Mouse (Mus musculus): ENCODE results near the gene Ccdc78. TPM values are rescaled to one million over a fixed set of nuclear protein-coding genes. Genes with fewer than 3 reads are reported as not detected.

Ccdc78 gene
- polyA plus RNA-seq, 1 experiment from 2014 or later = 0.62 TPM

DNA sequence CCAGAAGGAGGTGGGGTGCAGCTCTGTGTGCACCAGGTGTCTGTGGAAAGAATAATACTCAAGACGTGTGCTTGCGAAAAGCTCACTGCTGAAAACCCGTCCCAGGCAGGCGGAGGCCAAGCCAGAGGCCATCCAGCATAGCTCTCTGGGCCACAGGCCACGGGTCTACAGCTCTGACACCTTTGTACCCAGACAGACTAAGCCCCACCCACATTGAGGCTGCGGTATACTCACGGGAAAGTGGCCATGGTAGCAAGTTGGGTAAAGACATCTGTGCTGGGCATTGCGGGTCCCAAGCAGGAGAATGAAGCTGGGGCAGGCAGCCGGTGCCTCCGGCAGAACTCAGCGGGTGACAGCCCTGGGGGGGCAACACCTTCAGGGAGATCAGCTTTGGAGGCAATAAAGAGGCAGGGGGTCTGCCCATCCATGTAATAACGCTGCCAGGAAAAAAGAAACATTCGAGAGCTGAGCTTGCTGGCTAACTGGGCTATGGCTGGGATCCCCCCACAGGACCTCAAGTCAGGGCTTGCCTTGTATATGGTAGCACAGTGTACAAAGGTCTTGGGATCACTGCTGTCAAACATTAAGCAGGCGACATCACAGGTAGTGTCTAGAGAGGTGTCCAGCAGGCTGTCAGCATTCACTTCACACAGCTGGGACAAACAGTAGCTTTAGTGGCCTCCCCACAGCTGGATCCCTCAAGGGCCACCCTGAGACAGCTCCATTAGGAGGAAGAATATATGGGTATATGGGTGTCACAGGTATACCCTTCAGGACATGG, 53.3 kb downstream of the Ccdc78 start:
- Histone ChIP-seq H3K4me3 (no peak overlapping the region; the same call in 1 of the 2 replicates), H3K27me3 (replicated peaks; ENCODE audit: low read depth, poor library complexity, severe bottlenecking) (no peaks in the 10 kb centered on the region), H3K4me1 (peaks cover 52% of the 10 kb centered on the region), H3K27ac (replicated peaks) (no peak overlapping the region), H3K9me3 (no peaks in the 10 kb centered on the region), H3K36me3 (replicated peaks) (peaks cover 81% of the 10 kb centered on the region)
- 86% methylated on average over 14 of the region's 14 CpGs for WGBS
- no peak for DNase-seq (ENCODE audit: low spot score)

Small RNA genes lying within 50 kb of the gene (microRNA-seq; reads per million reads assigned to microRNA genes)
- gene Gm25083 (not detected), gene Mir3082 (0.91 reads per million), gene Mir6966 (not detected)

Other genes with a start within 250 kb of the Ccdc78 start
- 12.5 and 13.1 TPM in 2 replicates for gene Sox8, start 215.9 kb upstream of the Ccdc78 start, polyA plus RNA-seq (2016; fragmentation: Nextera tagmentation; extraction: Ambion mirVana)
- gene Lmf1, start 207.5 kb upstream of the Ccdc78 start, polyA plus RNA-seq (2016; fragmentation: Nextera tagmentation; extraction: Ambion mirVana) = 26.3 and 26.6 TPM in 2 replicates
- gene Gng13, start 69.4 kb upstream of the Ccdc78 start, polyA plus RNA-seq (2016; fragmentation: Nextera tagmentation; extraction: Ambion mirVana) = 1.8 and 2.5 TPM in 2 replicates
- 60.7 and 66.2 TPM in 2 replicates for gene Chtf18, start 59.2 kb upstream of the Ccdc78 start, polyA plus RNA-seq (2016; fragmentation: Nextera tagmentation; extraction: Ambion mirVana)
- gene Rpusd1, start 58.9 kb upstream of the Ccdc78 start, polyA plus RNA-seq (2016; fragmentation: Nextera tagmentation; extraction: Ambion mirVana) = 23.7 and 25.5 TPM in 2 replicates
- gene Mslnl, start 50.5 kb upstream of the Ccdc78 start, polyA plus RNA-seq (2016; fragmentation: Nextera tagmentation; extraction: Ambion mirVana) = 0.11 TPM in 1 of 2 replicates, not detected in the other
- 0.55 and 0.65 TPM in 2 replicates for gene Msln, start 32.2 kb upstream of the Ccdc78 start, polyA plus RNA-seq (2016; fragmentation: Nextera tagmentation; extraction: Ambion mirVana)
- gene Narfl, start 12.8 kb upstream of the Ccdc78 start, polyA plus RNA-seq (2016; fragmentation: Nextera tagmentation; extraction: Ambion mirVana) = 23.9 and 25.9 TPM in 2 replicates
- gene Haghl, start 907 bp upstream of the Ccdc78 start, polyA plus RNA-seq (2016; fragmentation: Nextera tagmentation; extraction: Ambion mirVana) = 59.9 and 69.1 TPM in 2 replicates
- 62.3 and 67.8 TPM in 2 replicates for gene Fam173a, start 6.3 kb downstream of the Ccdc78 start, polyA plus RNA-seq (2016; fragmentation: Nextera tagmentation; extraction: Ambion mirVana)
- 0.95 and 1.0 TPM in 2 replicates for gene AC134908.4, start 9.1 kb downstream of the Ccdc78 start, polyA plus RNA-seq (2016; fragmentation: Nextera tagmentation; extraction: Ambion mirVana)
- 118 and 137 TPM in 2 replicates for gene Metrn, start 10.6 kb downstream of the Ccdc78 start, polyA plus RNA-seq (2016; fragmentation: Nextera tagmentation; extraction: Ambion mirVana)
- gene Fbxl16, start 22.5 kb downstream of the Ccdc78 start, polyA plus RNA-seq (2016; fragmentation: Nextera tagmentation; extraction: Ambion mirVana) = 5.0 and 5.1 TPM in 2 replicates
- 31.0 and 31.4 TPM in 2 replicates for gene Wdr24, start 37.0 kb downstream of the Ccdc78 start, polyA plus RNA-seq (2016; fragmentation: Nextera tagmentation; extraction: Ambion mirVana)
- 50.5 and 55.1 TPM in 2 replicates for gene Jmjd8, start 42.3 kb downstream of the Ccdc78 start, polyA plus RNA-seq (2016; fragmentation: Nextera tagmentation; extraction: Ambion mirVana)
- gene Stub1, start 46.8 kb downstream of the Ccdc78 start, polyA plus RNA-seq (2016; fragmentation: Nextera tagmentation; extraction: Ambion mirVana) = 396 and 400 TPM in 2 replicates
- 1.2 and 1.4 TPM in 2 replicates for gene Rhbdl1, start 50.7 kb downstream of the Ccdc78 start, polyA plus RNA-seq (2016; fragmentation: Nextera tagmentation; extraction: Ambion mirVana)
- 0.92 and 1.4 TPM in 2 replicates for gene Gm20683, start 55.2 kb downstream of the Ccdc78 start, polyA plus RNA-seq (2016; fragmentation: Nextera tagmentation; extraction: Ambion mirVana)
- gene Rhot2, start 58.3 kb downstream of the Ccdc78 start, polyA plus RNA-seq (2016; fragmentation: Nextera tagmentation; extraction: Ambion mirVana) = 26.3 and 27.2 TPM in 2 replicates
- gene Wdr90, start 74.9 kb downstream of the Ccdc78 start, polyA plus RNA-seq (2016; fragmentation: Nextera tagmentation; extraction: Ambion mirVana) = 53.8 and 56.1 TPM in 2 replicates
- gene Mcrip2, start 82.2 kb downstream of the Ccdc78 start, polyA plus RNA-seq (2016; fragmentation: Nextera tagmentation; extraction: Ambion mirVana) = 17.3 and 20.2 TPM in 2 replicates
- gene Mettl26, start 88.5 kb downstream of the Ccdc78 start, polyA plus RNA-seq (2016; fragmentation: Nextera tagmentation; extraction: Ambion mirVana) = 68.1 and 69.8 TPM in 2 replicates
- 7.8 and 12.6 TPM in 2 replicates for gene Wfikkn1, start 94.3 kb downstream of the Ccdc78 start, polyA plus RNA-seq (2016; fragmentation: Nextera tagmentation; extraction: Ambion mirVana)
- gene Rab40c, start 133.1 kb downstream of the Ccdc78 start, polyA plus RNA-seq (2016; fragmentation: Nextera tagmentation; extraction: Ambion mirVana) = 30.9 and 34.0 TPM in 2 replicates
- 62.9 and 69.3 TPM in 2 replicates for gene Pigq, start 158.4 kb downstream of the Ccdc78 start, polyA plus RNA-seq (2016; fragmentation: Nextera tagmentation; extraction: Ambion mirVana)
- 0.88 TPM in 1 of 2 replicates, not detected in the other for gene Nhlrc4, start 158.4 kb downstream of the Ccdc78 start, polyA plus RNA-seq (2016; fragmentation: Nextera tagmentation; extraction: Ambion mirVana)
- 0.35 and 0.36 TPM in 2 replicates for gene A930017K11Rik, start 166.0 kb downstream of the Ccdc78 start, polyA plus RNA-seq (2016; fragmentation: Nextera tagmentation; extraction: Ambion mirVana)
- gene Capn15, start 199.2 kb downstream of the Ccdc78 start, polyA plus RNA-seq (2016; fragmentation: Nextera tagmentation; extraction: Ambion mirVana) = 34.3 and 40.1 TPM in 2 replicates

All from embryonic facial prominence, embryonic 10.5 days (tissue).